Mouse (Mus musculus) megakaryocyte, embryonic 14.5 days (primary cell): ENCODE measurements at regions not wholly inside any gene's neighbourhood (a gene's known extent, or its start where the extent isn't known, plus 50 kb on each side); places are given as distances from the start of the nearest gene placed in this dataset.

Source experiments
- FLI1 ChIP-seq: IDR thresholded peaks from 2 replicates; pipeline ENCODE4 v1.6.1; 2012; ENCODE audit warnings: low read length, inconsistent platforms, mixed read lengths
- GATA1 ChIP-seq: IDR thresholded peaks from 3 replicates; pipeline ENCODE4 v1.6.1; 2012; ENCODE audit warnings: mixed read lengths, low read length, inconsistent platforms, borderline replicate concordance

DNA sequence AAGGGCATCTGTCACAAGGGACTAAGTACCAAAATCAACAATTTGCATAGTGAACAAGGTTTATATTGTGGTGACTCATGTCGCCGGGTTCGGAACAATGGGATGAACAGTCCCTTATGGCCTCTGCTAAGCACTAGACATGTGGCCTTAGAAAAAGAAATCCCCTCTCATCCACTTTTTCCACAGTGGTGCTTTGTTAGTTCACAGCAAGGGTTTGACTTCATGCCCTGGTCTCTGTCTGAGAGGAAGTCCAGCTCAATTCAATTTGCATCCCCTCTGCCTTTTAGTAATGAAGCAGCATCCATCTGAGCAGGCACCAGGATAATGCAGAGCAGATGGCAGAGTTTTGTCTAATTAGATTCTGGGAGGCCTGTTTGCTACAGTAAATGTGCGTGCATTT is 585.7 kb upstream of the Itga1 start:
- no peak for TF ChIP-seq GATA1
- no peak for TF ChIP-seq FLI1
